Mouse (Mus musculus) E14TG2a.4 (cell line): ENCODE data around the gene Kmt2a.

Experiments used
- H3K27me3 ChIP-seq: 2 replicates; pipeline ENCODE4 v1.6.1; 2014; ENCODE audit warnings: low read length, control low read depth; ENCODE audit not compliant: insufficient read depth
- H3K36me3 ChIP-seq: 2 replicates; pipeline ENCODE4 v1.6.1; 2014; ENCODE audit warnings: low read length, control low read depth; ENCODE audit not compliant: insufficient read depth
- H3K4me1 ChIP-seq: replicated peaks from 2 replicates; pipeline ENCODE4 v1.6.1; 2014; ENCODE audit warnings: low read depth, low read length, control low read depth
- H3K4me3 ChIP-seq: replicated peaks from 2 replicates; pipeline ENCODE4 v1.5.1; 2014; ENCODE audit warnings: mild to moderate bottlenecking, low read length
- H3K9me3 ChIP-seq: 2 replicates; pipeline ENCODE4 v1.6.1; 2014; ENCODE audit warnings: low read length, control low read depth
- CTCF ChIP-seq: conservative IDR thresholded peaks from 2 replicates; pipeline ENCODE4 v1.5.1; 2014; ENCODE audit warnings: low read length
- NANOG ChIP-seq: IDR thresholded peaks from 2 replicates; pipeline ENCODE4 v1.6.1; 2014; ENCODE audit warnings: borderline replicate concordance, low read length, mixed read lengths
- POU5F1 ChIP-seq: IDR thresholded peaks from 2 replicates; pipeline ENCODE4 v1.6.1; 2014; ENCODE audit warnings: low read length, borderline replicate concordance

The Kmt2a gene

DNA sequence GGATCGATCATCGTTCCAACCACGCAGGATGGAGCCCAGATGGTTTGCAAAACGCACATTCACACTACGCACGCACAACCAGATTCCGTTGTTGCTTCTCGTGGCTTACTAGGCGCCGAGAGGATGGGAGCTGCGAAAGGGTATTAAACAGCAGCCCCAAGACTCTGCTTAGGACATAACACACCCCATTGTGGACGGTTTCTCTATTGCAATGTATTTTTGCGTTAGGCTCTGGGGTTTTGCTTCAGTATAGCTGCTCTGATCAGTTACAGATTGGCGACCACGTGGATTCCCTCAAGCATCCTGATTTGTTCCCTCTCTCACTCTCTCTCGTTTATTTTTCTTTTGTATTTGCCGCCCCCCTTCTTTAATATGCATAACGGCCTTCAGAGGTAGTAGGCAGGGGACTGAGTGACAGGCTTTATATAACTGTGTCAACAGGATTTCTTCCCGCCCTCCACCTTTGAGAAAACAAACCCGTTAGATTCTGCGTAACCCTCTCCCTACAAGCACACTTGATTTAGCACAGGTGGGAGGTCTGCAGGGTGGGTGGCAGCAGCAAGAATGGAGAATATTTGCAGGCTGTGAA lies 2.0 kb upstream of the Kmt2a start:
- Histone ChIP-seq H3K36me3 (peaks cover 8% of the 10 kb centered on the region), H3K4me3 (peak overlapping the region; percentile 98), H3K4me1 (peaks cover 32% of the 10 kb centered on the region), H3K9me3 (no peaks in the 10 kb centered on the region), H3K27me3 (peaks cover 16% of the 10 kb centered on the region)
- no peak for TF ChIP-seq POU5F1
- no peak for TF ChIP-seq NANOG
- TF ChIP-seq CTCF: no peak

DNA sequence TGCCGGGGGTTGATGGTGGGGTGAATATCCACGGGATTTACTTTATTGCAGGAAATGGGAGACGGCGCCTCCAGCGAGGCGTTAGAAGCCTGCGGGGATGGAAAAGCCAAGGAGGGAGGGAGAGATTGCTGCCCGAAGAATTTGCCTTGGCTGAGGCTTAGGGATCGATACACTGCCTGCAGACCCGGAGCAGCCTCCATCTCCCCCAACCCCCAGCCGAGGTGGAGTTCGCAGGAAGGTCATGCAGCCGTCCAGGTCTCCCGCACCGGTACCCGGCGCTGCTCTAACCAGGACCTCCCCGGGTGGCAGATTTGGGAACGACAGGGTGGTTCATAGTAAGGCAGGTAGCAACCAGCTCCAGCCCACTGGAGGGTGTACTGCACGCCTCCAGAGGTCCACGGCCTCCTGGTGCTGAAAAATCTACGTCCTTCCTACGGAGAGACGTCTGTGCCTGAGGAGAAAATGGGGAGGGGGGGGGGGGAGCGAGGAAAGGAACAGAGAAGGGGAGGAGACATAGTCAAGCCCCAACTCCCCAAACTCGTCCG lies 1.4 kb upstream of the Kmt2a start:
- Histone ChIP-seq H3K9me3 (no peaks in the 10 kb centered on the region), H3K4me3 (peak overlapping the region; percentile 98), H3K27me3 (peaks cover 16% of the 10 kb centered on the region), H3K4me1 (peaks cover 37% of the 10 kb centered on the region), H3K36me3 (peaks cover 13% of the 10 kb centered on the region)
- TF ChIP-seq CTCF: no peak
- no peak for TF ChIP-seq POU5F1
- no peak for TF ChIP-seq NANOG

DNA sequence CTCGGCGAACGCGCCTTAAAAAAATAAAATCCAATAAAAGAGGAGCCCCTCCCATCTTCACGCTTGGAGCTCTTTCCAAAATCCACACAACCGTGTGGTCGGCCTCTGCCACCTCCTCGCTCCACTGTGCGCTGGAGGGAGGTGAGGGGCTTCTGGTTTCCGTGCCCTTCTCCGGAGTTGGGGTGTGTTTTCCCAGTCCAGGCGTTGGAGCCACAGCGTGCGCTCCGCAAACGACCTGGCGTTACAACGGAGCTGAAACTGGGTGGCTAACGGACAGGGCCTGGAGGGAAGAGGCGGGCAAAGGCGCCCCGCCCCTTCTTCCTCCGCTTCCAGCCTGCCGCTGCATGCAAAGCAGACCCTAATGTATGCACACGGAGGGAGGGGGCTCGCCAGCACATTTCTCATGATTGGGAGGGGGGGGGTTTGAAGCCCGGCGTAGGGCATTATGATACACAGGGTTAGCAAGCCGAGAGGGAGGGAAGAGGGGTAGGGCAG lies 892 bp upstream of the Kmt2a start:
- Histone ChIP-seq H3K36me3 (peaks cover 19% of the 10 kb centered on the region), H3K27me3 (peaks cover 16% of the 10 kb centered on the region), H3K9me3 (no peaks in the 10 kb centered on the region), H3K4me3 (peak overlapping the region; percentile 98), H3K4me1 (peaks cover 43% of the 10 kb centered on the region)
- no peak for TF ChIP-seq NANOG
- TF ChIP-seq POU5F1: no peak
- no peak for TF ChIP-seq CTCF

DNA sequence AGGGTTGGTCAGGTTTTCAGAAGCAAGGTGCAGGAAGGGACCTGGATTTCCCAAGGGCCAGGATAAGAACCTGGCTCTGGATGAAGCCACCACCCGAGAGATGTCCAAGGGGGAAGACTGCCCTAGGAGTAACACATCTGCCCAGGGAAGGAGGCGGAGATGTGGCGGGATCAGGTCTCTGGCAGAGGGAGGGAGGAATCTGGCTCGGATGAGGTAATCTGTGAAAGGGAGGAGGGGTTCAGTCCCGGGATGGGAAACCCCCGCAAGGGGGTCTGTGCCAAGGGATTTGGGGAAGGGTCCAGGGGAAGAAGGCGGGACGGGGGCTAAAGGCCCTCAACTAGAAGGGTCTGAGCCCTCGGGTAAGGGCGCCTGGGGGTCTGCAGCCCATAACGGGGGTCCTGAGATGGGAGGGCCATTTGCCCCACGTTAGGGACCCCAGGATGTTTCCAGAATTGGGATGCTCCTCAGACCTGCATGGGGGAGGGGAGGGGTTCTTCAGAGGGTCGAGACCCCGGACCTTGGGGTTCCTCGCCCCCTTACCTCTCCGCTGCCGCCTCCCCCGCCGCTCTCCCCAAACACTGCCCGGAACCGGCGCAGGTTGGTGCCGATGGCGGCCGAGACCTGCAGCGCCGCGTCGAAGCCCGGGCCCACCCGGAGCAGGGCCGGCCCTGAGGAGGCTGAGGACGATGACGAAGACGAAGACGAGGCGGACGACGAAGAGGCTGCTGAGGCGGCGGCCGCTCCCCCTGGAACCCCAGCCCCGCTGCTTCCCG lies 601 bp downstream of the Kmt2a start:
- Histone ChIP-seq H3K4me1 (peaks cover 56% of the 10 kb centered on the region), H3K4me3 (peak overlapping the region; percentile 98), H3K27me3 (peaks cover 12% of the 10 kb centered on the region), H3K36me3 (peaks cover 27% of the 10 kb centered on the region), H3K9me3 (no peaks in the 10 kb centered on the region)
- TF ChIP-seq CTCF (no peak), POU5F1 (no peak), NANOG (no peak)

DNA sequence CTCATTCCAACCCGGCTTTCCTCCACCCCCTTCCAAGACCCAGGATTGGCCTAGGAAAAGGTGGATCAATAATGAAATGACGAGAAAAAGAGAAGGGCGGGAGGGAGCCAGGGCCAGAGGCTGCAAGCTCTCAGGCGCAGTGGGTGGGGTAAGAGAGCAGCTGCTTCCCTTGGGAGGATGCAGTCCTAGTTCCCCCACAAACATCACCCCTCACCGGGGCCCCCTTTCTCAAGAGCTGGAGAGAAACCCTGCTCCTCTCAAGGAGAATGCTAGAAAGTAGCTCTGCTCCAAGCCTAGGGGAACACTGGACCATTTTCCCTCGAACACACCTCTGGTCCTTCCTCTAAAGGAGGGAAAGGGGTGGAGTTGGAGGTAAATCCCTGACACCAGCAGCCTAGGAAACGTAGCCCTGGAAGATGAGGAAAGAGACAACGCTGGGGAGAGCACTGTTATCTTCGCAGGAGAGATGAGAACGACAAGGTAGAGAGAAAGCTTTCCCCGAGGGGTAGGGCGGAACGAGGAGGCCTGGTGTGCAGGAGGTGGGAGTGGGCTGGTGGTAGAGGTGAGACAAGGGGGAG lies 1.3 kb downstream of the Kmt2a start:
- Histone ChIP-seq H3K36me3 (peaks cover 27% of the 10 kb centered on the region), H3K9me3 (no peaks in the 10 kb centered on the region), H3K4me3 (peak overlapping the region; percentile 98), H3K4me1 (peaks cover 59% of the 10 kb centered on the region), H3K27me3 (peaks cover 7% of the 10 kb centered on the region)
- TF ChIP-seq POU5F1 (no peak), CTCF (no peak), NANOG (no peak)

DNA sequence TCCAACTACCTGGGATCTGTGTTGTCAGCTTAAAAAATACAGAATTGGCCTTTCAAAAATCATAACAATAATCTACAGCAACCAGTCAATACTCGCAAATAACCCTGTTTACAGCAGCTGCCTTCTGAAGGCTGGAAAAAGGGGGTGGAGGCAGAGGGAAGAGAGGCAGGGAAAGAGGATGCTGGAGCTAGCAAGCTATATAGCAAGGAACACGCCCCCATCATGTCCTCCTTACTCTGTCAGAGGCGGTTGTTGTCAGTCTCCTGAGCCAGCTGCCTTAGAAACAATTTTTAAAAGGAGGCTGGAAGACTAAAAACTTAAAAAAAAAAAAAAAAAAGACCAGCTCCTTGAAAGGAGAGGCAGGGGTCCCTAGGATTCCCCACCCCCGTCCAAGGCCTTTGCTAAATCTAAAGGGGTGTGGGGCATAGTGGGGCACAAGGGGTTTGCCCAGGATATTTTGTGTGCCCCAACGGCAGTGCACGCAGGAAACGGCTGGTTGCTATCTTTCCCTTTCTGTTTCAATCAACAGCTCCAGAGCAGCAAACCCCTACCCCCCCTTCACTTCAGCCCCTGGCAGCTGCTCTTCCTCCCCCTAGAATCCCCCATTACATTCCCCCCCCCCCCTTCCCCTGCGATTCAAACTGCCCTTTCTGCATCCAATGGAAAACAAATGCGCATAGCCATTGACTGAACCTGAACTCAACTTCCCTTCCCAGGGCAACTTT lies 2.2 kb downstream of the Kmt2a start:
- no peak for TF ChIP-seq CTCF
- TF ChIP-seq POU5F1: no peak
- TF ChIP-seq NANOG: no peak
- Histone ChIP-seq H3K4me1 (peaks cover 64% of the 10 kb centered on the region), H3K4me3 (peak overlapping the region; percentile 98), H3K27me3 (peaks cover 5% of the 10 kb centered on the region), H3K9me3 (no peaks in the 10 kb centered on the region), H3K36me3 (peaks cover 32% of the 10 kb centered on the region)

DNA sequence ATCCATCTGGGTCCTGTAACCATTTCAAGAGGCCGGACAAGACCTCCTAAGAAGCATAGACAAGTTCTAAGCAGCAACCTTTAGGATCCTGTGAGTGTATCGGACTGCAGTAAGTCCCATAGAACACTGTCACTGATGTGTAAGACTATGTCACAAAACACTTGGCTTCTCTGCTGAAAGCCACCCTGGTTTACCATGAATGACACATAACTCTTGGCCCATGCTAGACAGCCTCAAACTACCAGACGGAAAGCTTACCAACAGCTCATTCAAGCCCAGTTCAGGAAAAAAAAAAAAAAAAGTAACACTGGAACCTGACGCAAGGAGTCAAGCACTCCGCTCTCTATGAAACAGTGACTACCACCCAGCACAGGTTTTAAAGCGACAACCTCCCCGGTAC lies 3.4 kb downstream of the Kmt2a start:
- peaks cover 39% of the 10 kb centered on the region for H3K36me3 ChIP-seq
- no peaks in the 10 kb centered on the region for H3K27me3 ChIP-seq
- no peak overlapping the region for H3K4me3 ChIP-seq
- H3K9me3 ChIP-seq: no peaks in the 10 kb centered on the region
- TF ChIP-seq NANOG (no peak), POU5F1 (no peak), CTCF (no peak)
- H3K4me1 ChIP-seq: peaks cover 56% of the 10 kb centered on the region
